Mouse (Mus musculus) ES-Bruce4 (cell line): ENCODE data around the gene Gtf2h2. TPM values are rescaled to one million over a fixed set of nuclear protein-coding genes. Genes with fewer than 3 reads are reported as not detected.
A peak's percentile ranks its signal among the peaks of the same experiment; 100 is the strongest.
"Not testable (repeated sequence)": the region's sequence is repeated elsewhere in the genome, so short reads cannot be mapped to it uniquely, and the experiment has no call there.

ENCODE experiments used
- H3K27ac ChIP-seq: 2 replicates; pipeline ENCODE4 v1.5.1; 2012; ENCODE audit warnings: low read length, inconsistent platforms; ENCODE audit not compliant: insufficient read depth
- H3K27me3 ChIP-seq: 2 replicates; pipeline ENCODE4 v1.6.1; 2012; ENCODE audit warnings: mild to moderate bottlenecking, low read length, inconsistent platforms; ENCODE audit not compliant: control insufficient read depth, poor library complexity, insufficient read depth, severe bottlenecking
- H3K36me3 ChIP-seq: 2 replicates; pipeline ENCODE4 v1.6.1; 2012; ENCODE audit warnings: inconsistent platforms, mild to moderate bottlenecking, low read length, moderate library complexity; ENCODE audit not compliant: control insufficient read depth, poor library complexity, insufficient read depth, severe bottlenecking
- H3K4me1 ChIP-seq: one replicate; pipeline ENCODE4 v1.8.1; 2011; ENCODE audit warnings: low read length; ENCODE audit not compliant: control insufficient read depth, insufficient read depth
- H3K4me3 ChIP-seq: 2 replicates; pipeline ENCODE4 v1.5.1; 2011; ENCODE audit warnings: low read depth, mild to moderate bottlenecking, low read length
- H3K9ac ChIP-seq: 2 replicates; pipeline ENCODE4 v1.6.1; 2012; ENCODE audit warnings: low read depth, mild to moderate bottlenecking, inconsistent platforms; ENCODE audit not compliant: poor library complexity, severe bottlenecking
- H3K9me3 ChIP-seq: replicated peaks from 2 replicates; pipeline ENCODE4 v1.6.1; 2012; ENCODE audit warnings: mild to moderate bottlenecking, low read length, inconsistent platforms; ENCODE audit not compliant: control insufficient read depth, poor library complexity, insufficient read depth, severe bottlenecking
- CTCF ChIP-seq: IDR thresholded peaks from one replicate; pipeline ENCODE4 v1.8.1; 2011; ENCODE audit warnings: low read depth, low read length
- EP300 ChIP-seq: IDR thresholded peaks from 2 replicates; pipeline ENCODE4 v1.6.1; 2011; ENCODE audit warnings: low read depth, low read length; ENCODE audit not compliant: insufficient read depth
- POLR2A ChIP-seq: IDR thresholded peaks from one replicate; pipeline ENCODE4 v1.8.1; 2011; ENCODE audit warnings: low read length; ENCODE audit not compliant: insufficient read depth
- polyA plus RNA-seq: library from polyadenylated mRNA; stranded (reverse); fragments of >200 nt; gene quantifications from 2 replicates; pipeline ENCODE4 v1.2.4, GENCODE M21; 2011; ENCODE audit warnings: low read depth; ENCODE audit not compliant: missing spikeins, insufficient read depth, insufficient read length

Gtf2h2 gene
- polyA plus RNA-seq, 1 experiment, result 118 TPM

- H3K4me1 ChIP-seq, H3K4me3 ChIP-seq, H3K9ac ChIP-seq, H3K27me3 ChIP-seq, H3K9me3 ChIP-seq, H3K36me3 ChIP-seq, H3K27ac ChIP-seq: not testable (repeated sequence)
- peak; percentile 48 for TF ChIP-seq CTCF
Observed at GRCm38 (mm10) chr13:100494370-100494769, 2.0 kb upstream of the Gtf2h2 start.

DNA sequence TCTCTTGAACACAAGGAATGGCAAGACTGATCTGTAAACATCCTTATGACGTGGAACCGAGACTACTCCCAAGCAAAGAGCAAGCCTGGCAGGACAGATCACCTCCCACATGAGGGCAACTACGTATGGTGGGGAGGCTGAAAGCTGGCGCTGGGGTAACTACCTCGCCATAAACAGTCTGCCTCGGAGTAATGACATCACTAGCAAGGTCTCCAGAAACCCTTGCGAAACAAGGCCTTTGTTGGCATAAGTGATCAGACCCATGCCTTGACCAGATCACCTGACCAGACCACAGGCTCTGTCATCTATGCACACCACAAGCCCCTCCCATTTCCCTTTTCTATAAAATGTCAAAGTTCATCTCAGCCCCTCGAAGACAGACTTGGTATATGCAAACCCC, 934 bp upstream of the Gtf2h2 start:
- H3K27me3 ChIP-seq, result no peaks in the 10 kb centered on the region
- no peaks in the 10 kb centered on the region for H3K4me1 ChIP-seq
- no peaks in the 10 kb centered on the region for H3K9me3 ChIP-seq
- TF ChIP-seq EP300 (no peak), CTCF (no peak), POLR2A (no peak)
- H3K9ac ChIP-seq, result no peak overlapping the region
- H3K36me3 ChIP-seq, result peaks cover 2% of the 10 kb centered on the region; the same call in 1 of the 2 replicates
- no peak overlapping the region for H3K4me3 ChIP-seq
- H3K27ac ChIP-seq, result no peak overlapping the region

DNA sequence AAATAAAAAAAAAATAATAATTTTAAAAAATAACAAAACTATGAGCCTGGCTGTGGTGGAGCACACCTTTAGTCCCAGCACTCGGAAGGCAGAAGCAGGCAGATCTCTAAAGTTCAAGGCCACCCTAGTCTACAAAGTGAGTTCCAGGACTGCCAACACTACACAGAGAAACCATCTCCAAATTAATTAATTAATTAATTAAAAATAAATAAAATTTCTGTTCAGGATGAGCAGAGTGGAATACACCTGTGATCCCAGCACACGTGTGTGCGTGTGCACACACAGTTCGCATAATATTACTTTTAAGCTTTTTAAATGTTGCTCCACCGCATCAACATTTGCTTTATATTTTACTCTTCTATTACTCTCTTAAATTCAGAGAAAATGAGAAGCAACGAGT, 756 bp downstream of the Gtf2h2 start:
- Histone ChIP-seq H3K4me1 (no peaks in the 10 kb centered on the region), H3K9me3 (no peaks in the 10 kb centered on the region), H3K36me3 (peaks cover 15% of the 10 kb centered on the region; the same call in 1 of the 2 replicates), H3K4me3 (peak overlapping the region; percentile 89), H3K27ac (no peak overlapping the region), H3K9ac (peak overlapping the region; percentile 71), H3K27me3 (no peaks in the 10 kb centered on the region)
- TF ChIP-seq CTCF, result no peak
- TF ChIP-seq EP300, result no peak
- TF ChIP-seq POLR2A, result no peak

- peaks cover 15% of the 10 kb centered on the region for H3K36me3 ChIP-seq
- H3K4me1 ChIP-seq, result no peaks in the 10 kb centered on the region
- no peak overlapping the region for H3K4me3 ChIP-seq
- no peaks in the 10 kb centered on the region for H3K27me3 ChIP-seq
- H3K9ac ChIP-seq, result no peak overlapping the region
- no peak for TF ChIP-seq POLR2A
- no peak for TF ChIP-seq CTCF
- no peak for TF ChIP-seq EP300
- H3K9me3 ChIP-seq, result no peaks in the 10 kb centered on the region
- H3K27ac ChIP-seq, result no peak overlapping the region
Observed at GRCm38 (mm10) chr13:100490424-100490823, 2.0 kb downstream of the Gtf2h2 start.

DNA sequence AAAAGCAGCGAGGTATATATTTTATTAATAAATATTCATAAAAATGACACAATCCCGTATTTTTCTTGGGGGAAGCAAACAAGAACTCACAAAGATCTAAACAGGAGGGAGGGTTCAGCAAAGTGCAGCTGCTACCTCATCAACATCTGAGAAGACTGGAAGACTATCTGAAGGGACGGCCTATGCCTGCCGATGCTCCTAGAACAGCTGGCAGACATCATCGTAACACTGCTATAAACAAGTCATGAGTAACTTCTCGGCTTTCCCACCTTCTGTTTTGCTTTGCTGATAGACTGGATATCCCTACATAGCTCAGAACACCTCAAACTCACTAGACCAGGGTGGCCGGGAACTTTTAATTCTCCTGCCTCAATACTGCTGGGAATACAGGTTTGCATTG, 8.8 kb downstream of the Gtf2h2 start:
- Histone ChIP-seq H3K9me3 (no peaks in the 10 kb centered on the region), H3K4me1 (no peaks in the 10 kb centered on the region), H3K9ac (no peak overlapping the region), H3K4me3 (no peak overlapping the region), H3K36me3 (peaks cover 31% of the 10 kb centered on the region), H3K27me3 (no peaks in the 10 kb centered on the region), H3K27ac (no peak overlapping the region)
- TF ChIP-seq EP300 (no peak), CTCF (no peak), POLR2A (no peak)

GRCm38 (mm10) chr13:100463527-100464222, 28.7 kb downstream of the Gtf2h2 start:
- Histone ChIP-seq H3K36me3 (peaks cover 13% of the 10 kb centered on the region), H3K4me3 (no peak overlapping the region)

More at GRCm38 (mm10) chr13:100463527-100464222, 28.7 kb downstream of the Gtf2h2 start:
- no peaks in the 10 kb centered on the region for H3K9me3 ChIP-seq
- no peak overlapping the region for H3K27ac ChIP-seq
- no peak overlapping the region for H3K9ac ChIP-seq
- TF ChIP-seq POLR2A, result no peak
- TF ChIP-seq CTCF, result no peak
- TF ChIP-seq EP300, result no peak
- H3K4me1 ChIP-seq, result peaks cover 3% of the 10 kb centered on the region
- H3K27me3 ChIP-seq, result no peaks in the 10 kb centered on the region
